10 mouse cellular contexts compared by ENCODE assay signal in the genomic region with DNA sequence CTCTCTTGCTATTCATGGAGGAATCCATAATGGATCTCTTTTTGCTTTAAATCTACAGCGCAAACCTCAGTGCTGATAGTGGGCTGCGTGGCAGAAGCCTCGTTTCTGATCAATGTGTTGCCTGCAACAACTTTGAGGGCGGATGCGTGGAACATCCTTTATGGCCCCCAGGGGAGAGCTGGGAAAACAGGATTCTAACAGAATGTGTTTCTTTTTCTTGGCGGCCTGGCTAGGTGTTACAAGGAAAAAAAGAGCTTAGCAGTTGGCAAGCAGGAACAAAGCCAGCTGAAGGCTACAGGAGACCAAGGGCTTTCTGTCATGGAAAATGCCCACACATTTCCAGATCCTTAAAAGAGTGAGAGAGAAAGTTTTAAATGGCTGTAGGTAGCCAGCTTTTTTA. TPM values are rescaled to one million over a fixed set of nuclear protein-coding genes. Genes with fewer than 3 reads are reported as not detected.
A peak's percentile ranks its signal among the peaks of the same experiment; 100 is the strongest.
DNase-seq lines count a peak whose midpoint lies in the region; ATAC-seq lines count a peak whose summit lies in the region.
"Had no signal": no experiment of that assay in that cellular context is flagged by ENCODE, and none has a peak within 500 bp of the region (broad histone marks: within the 10 kb centered on the region; RNA-seq: fewer than 3 reads in every experiment).

No protein-coding gene starts in this region.

- no peaks in the 10 kb centered on the region for H3K9me3 ChIP-seq in forebrain, embryonic 12.5 days
- H3K9me3 ChIP-seq in forebrain, embryonic 11.5 days (ENCODE audit: control insufficient read depth, low read length), result no peaks in the 10 kb centered on the region
- no peaks in the 10 kb centered on the region for H3K9me3 ChIP-seq in limb, embryonic 15.5 days

- no peak overlapping the region for H3K4me3 ChIP-seq in forebrain, embryonic 12.5 days (replicated peaks)
- H3K4me3 ChIP-seq in forebrain, embryonic 11.5 days (ENCODE audit: low read depth, low read length), result no peak overlapping the region
- no peak overlapping the region for H3K4me3 ChIP-seq in limb, embryonic 15.5 days
- H3K4me3 ChIP-seq: myocyte had no signal

- no peak for ATAC-seq in forebrain, embryonic 12.5 days (ENCODE audit: low FRiP score)
- ATAC-seq in forebrain, embryonic 11.5 days (replicated peaks; ENCODE audit: low FRiP score), result no peak
- 0 out of 2 replicates have a peak, but pooled peaks have one; percentile 19 for ATAC-seq in limb, embryonic 15.5 days (ENCODE audit: insufficient number of reproducible peaks, low FRiP score, low TSS enrichment, low read depth)

- H3K36me3 ChIP-seq in forebrain, embryonic 12.5 days (replicated peaks), result no peaks in the 10 kb centered on the region
- H3K36me3 ChIP-seq in forebrain, embryonic 11.5 days (ENCODE audit: control insufficient read depth, insufficient read depth, low read length), result no peaks in the 10 kb centered on the region
- H3K36me3 ChIP-seq in limb, embryonic 15.5 days, result no peaks in the 10 kb centered on the region

- H3K27ac ChIP-seq in forebrain, embryonic 12.5 days, result peak overlapping the region; percentile 31; the same call in 1 of the 2 replicates
- H3K27ac ChIP-seq in forebrain, embryonic 11.5 days (ENCODE audit: low read depth, low read length), result no peak overlapping the region
- H3K27ac ChIP-seq in limb, embryonic 15.5 days, result peak overlapping the region; percentile 54
- H3K27ac ChIP-seq: kidney, postnatal 0 days had no signal

- no peaks in the 10 kb centered on the region for H3K27me3 ChIP-seq in forebrain, embryonic 12.5 days
- H3K27me3 ChIP-seq in forebrain, embryonic 11.5 days (ENCODE audit: control insufficient read depth, insufficient read depth, low read length), result no peaks in the 10 kb centered on the region
- H3K27me3 ChIP-seq in limb, embryonic 15.5 days, result no peaks in the 10 kb centered on the region

- H3K9ac ChIP-seq in forebrain, embryonic 12.5 days, result no peak overlapping the region
- H3K9ac ChIP-seq in forebrain, embryonic 11.5 days (ENCODE audit: low read length), result no peak overlapping the region
- no peak overlapping the region for H3K9ac ChIP-seq in limb, embryonic 15.5 days

- WGBS in forebrain, embryonic 12.5 days, result 75% methylated on average over 6 of the region's 6 CpGs
- WGBS in forebrain, embryonic 11.5 days, result 81% methylated on average over 6 of the region's 6 CpGs
- WGBS in limb, embryonic 15.5 days, result 44% methylated on average over 6 of the region's 6 CpGs

- no peak overlapping the region for H3K4me2 ChIP-seq in forebrain, embryonic 12.5 days
- H3K4me2 ChIP-seq in forebrain, embryonic 11.5 days (ENCODE audit: low read depth, low read length, severe bottlenecking), result no peak overlapping the region
- H3K4me2 ChIP-seq in limb, embryonic 15.5 days, result no peak overlapping the region

- DNase-seq in forebrain, embryonic 11.5 days (ENCODE audit: low spot score), result no peak
- DNase-seq in brain, adult 2 months (ENCODE audit: low read depth, low spot score), result peak; percentile 92
- DNase-seq in frontal cortex, postnatal 36 days (ENCODE audit: low spot score in 2 of 2), result peak; percentile 70 to 82
- no peak for DNase-seq in ovary, postnatal 10 days (ENCODE audit: low spot score)
- no peak for DNase-seq in thymus, adult 18-20 months
- no peak for DNase-seq in thymus, postnatal 14 days

- peaks cover 9% of the 10 kb centered on the region for H3K4me1 ChIP-seq in forebrain, embryonic 12.5 days
- no peaks in the 10 kb centered on the region for H3K4me1 ChIP-seq in forebrain, embryonic 11.5 days (replicated peaks; ENCODE audit: control insufficient read depth, insufficient read depth, low read length)
- peaks cover 14% of the 10 kb centered on the region; the same call in 1 of the 2 replicates for H3K4me1 ChIP-seq in limb, embryonic 15.5 days

RNA-seq across cellular contexts. Expression of a gene that starts 17.5 kb away (rescaled TPM):
- 0.29 TPM in 1 of 2 replicates, not detected in the other for polyA plus RNA-seq in forebrain, embryonic 12.5 days (2016; fragmentation: Nextera tagmentation; extraction: Ambion mirVana)
- 0.41 TPM in 1 of 2 replicates, not detected in the other for polyA plus RNA-seq in forebrain, embryonic 11.5 days (2014; fragmentation: Nextera tagmentation; extraction: Ambion mirVana)
- 0.37 and 0.45 TPM in 2 replicates for polyA plus RNA-seq in limb, embryonic 15.5 days (2015; fragmentation: Nextera tagmentation; extraction: Ambion mirVana)
- polyA plus RNA-seq: kidney, postnatal 0 days; myocyte had no signal

Comparison
In these comparisons a context has a peak if more than half of its experiments do, and no peak if none do; other contexts are left out.
1. DNase-seq: peak in brain, adult 2 months (single experiment) and frontal cortex, postnatal 36 days (2 of 2); none in forebrain, embryonic 11.5 days (single experiment), ovary, postnatal 10 days (single experiment), thymus, adult 18-20 months (0 of 2) and thymus, postnatal 14 days (single experiment).